Mouse (Mus musculus) E14TG2a.4 (cell line): Measurements from ENCODE around the gene Dcaf7.

Experiments
- CTCF ChIP-seq: conservative IDR thresholded peaks from 2 replicates; pipeline ENCODE4 v1.5.1; 2014; ENCODE audit warnings: low read length
- NANOG ChIP-seq: IDR thresholded peaks from 2 replicates; pipeline ENCODE4 v1.6.1; 2014; ENCODE audit warnings: borderline replicate concordance, low read length, mixed read lengths
- POU5F1 ChIP-seq: IDR thresholded peaks from 2 replicates; pipeline ENCODE4 v1.6.1; 2014; ENCODE audit warnings: low read length, borderline replicate concordance

DNA sequence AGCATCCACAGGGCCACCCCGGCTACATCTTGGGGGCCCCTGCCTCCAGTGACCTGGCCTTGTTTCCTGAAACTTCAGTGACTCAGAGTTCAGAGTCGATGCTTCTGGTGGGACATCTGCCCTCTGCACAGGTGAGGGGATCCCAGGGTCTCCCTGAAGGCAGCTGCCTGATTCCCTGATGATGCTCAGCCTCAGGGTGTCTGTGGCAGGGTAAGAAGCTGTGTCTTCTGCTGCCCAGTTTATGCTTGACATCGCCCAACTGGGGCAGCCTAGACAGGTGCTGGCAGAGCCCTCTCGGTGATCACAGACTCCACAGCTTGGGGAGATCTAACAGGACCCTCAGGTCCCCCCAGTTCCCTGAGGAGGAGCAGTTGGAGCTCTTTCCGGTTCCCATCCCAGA is 9.1 kb upstream of the Dcaf7 start:
- no peak for TF ChIP-seq CTCF
- TF ChIP-seq POU5F1, result no peak
- no peak for TF ChIP-seq NANOG
